Mouse (Mus musculus): ENCODE measurements around the gene Irf1.
A peak's percentile ranks its signal among the peaks of the same experiment; 100 is the strongest.

Irf1 gene

GRCm38 (mm10) chr11:53759545-53760406 is 10.0 kb upstream of the Irf1 start:
- no peak for DNase-seq (ENCODE audit: extremely low read depth, low read depth)

DNA sequence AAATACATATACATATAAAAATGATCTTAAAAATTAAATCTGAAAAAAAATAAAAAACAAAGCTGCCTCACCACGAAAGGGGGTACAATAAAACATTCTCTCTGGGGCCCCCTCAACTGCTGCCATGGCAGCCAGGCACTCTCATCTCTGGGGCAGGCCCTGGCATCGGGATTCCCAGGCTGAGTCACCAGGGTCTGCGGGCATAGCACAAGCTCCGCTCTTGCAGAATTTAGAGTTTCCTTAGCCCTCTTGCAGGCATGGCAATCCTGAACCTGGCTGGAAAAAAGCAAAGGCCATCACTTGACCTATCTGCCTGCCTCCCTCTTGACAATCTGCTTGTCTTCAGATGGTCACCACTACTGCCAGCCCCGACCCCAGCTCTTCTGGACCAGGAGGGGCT is 8.5 kb upstream of the Irf1 start:
- no peak for DNase-seq (ENCODE audit: extremely low read depth, low read depth)

- DNase-seq (ENCODE audit: extremely low read depth, low read depth): no peak
Observed at GRCm38 (mm10) chr11:53761822-53762221, 8.0 kb upstream of the Irf1 start.

DNA sequence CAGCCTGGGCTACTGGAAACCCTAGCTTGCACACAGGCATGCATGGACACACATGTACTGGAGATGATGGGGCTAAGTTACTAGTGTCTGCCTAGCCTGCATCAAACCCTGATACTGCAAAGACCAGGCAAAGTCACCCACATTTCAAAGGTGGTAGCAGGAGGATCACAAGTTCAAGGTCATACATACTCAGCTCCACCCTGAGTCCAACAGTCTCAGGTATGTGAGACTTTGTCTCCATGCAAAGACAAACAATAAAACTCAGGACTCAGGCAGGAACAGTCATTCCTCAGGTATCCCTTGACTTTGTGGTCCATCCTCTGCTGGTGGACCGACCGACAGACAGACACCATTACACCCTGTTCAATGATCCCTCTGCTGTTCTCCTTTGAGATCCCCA is 7.4 kb upstream of the Irf1 start:
- DNase-seq (ENCODE audit: extremely low read depth, low read depth): no peak

DNA sequence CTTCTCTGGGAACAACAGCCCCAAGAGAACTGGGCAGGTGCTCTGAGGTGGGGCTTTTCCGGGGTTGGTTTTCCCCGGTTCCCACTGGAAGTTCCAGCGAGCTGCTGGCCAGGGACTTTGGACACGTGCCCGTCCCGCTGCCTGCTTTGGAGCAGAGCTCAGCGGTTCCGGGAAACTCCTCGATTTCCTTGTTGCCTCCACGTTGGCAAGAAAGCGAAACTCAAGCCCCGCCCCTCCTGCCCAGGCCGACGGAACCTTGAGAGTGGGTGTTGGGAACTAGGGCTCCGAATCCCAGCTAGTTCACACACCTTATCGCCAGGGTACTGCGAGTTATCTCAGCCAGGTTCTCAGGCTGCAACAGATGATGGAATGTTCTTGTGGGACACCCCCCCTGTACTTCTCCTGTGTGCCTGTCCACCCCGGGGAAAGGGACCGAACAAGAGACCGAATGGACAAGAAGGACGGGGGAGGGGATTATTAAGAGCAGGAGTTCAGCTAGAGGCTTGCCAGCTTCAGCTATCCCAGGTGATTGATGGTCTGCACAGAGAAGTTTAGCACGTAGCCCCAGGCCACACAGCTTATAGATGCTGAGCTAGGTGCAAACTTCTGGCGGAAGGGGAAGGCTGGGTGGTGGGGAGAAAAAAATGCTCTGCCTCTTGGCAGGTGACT is 6.9 kb upstream of the Irf1 start:
- DNase-seq (ENCODE audit: extremely low read depth, low read depth): peak; percentile 22

- DNase-seq (ENCODE audit: extremely low read depth, low read depth): peak; percentile 46
Observed at GRCm38 (mm10) chr11:53763496-53764140, 6.2 kb upstream of the Irf1 start.

GRCm38 (mm10) chr11:53764581-53764980 is 5.2 kb upstream of the Irf1 start:
- DNase-seq (ENCODE audit: extremely low read depth, low read depth): no peak

- no peak for DNase-seq (ENCODE audit: extremely low read depth, low read depth)
Observed at GRCm38 (mm10) chr11:53768422-53769184, 1.2 kb upstream of the Irf1 start.

- DNase-seq (ENCODE audit: extremely low read depth, low read depth): no peak
Observed at GRCm38 (mm10) chr11:53769185-53769576, 633 bp upstream of the Irf1 start.

- DNase-seq (ENCODE audit: extremely low read depth, low read depth): peak; percentile 15
Observed at GRCm38 (mm10) chr11:53770125-53770791, 444 bp downstream of the Irf1 start.

GRCm38 (mm10) chr11:53771001-53771744 is 1.4 kb downstream of the Irf1 start:
- DNase-seq (ENCODE audit: extremely low read depth, low read depth): no peak

DNA sequence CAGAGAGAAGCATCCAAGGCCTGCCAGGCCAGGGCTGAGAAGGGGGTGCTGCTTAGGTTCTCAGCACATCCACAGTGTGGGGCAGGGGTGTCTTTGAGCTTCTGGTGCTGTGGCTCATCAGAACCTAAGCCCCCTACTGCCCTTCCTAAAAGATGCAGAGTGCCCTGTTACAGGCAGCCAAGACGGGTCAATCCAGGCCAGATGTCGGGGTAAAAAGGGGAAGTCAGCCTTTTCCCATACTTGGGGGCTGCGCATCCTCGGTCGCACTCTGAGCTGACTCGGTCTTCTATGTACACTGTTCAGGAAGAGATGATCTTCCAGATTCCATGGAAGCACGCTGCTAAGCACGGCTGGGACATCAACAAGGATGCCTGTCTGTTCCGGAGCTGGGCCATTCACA is 2.7 kb downstream of the Irf1 start:
- DNase-seq (ENCODE audit: extremely low read depth, low read depth): no peak

DNA sequence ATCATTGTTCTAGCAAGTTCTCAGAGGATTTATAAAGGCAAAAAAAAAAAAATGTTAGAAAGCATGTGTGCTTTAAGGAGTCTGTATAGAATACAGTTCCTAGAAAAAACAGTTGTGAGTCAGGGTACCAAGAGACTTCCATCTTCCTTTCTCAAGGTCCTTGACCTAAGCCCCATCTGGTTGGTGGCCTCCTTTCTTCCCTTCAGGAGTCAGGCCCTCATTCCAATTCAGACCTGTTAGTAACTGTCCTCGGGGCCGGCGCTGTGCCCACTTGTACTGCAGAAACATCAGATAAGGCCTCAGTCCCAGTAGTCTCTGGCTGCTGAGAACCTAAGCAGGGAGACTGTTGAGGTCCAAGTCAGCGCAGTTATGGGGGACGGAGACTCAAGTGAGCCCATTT is 3.3 kb downstream of the Irf1 start, which contains the start of gene Gm17334:
Gm17334 (minus strand) TSS at position 101 of the 400 bp plus-strand sequence.
- DNase-seq (ENCODE audit: extremely low read depth, low read depth): no peak

- DNase-seq (ENCODE audit: extremely low read depth, low read depth): no peak
Observed at GRCm38 (mm10) chr11:53773641-53774360, 4.0 kb downstream of the Irf1 start.

- no peak for DNase-seq (ENCODE audit: extremely low read depth, low read depth)
Observed at GRCm38 (mm10) chr11:53774659-53775255, 4.9 kb downstream of the Irf1 start.

DNA sequence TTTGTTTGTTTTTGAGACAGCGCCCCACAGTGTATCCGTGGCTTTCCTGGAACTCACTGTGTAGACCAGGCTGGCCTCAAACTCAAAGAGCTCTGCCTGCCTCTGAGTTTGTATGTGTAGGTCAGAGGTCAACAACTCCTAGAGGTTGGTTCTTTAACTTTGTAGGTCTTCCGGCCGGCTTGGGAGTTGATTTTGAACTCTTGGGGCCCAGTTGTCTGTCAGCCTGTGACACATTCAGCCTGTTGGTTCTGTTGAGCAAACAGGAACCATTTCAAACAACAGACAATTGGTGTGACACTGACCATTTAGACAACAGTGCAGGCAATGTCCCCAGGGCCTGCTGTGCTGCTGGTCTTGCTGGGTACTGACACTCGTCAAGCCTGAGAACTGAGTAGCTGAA is 7.9 kb downstream of the Irf1 start:
- no peak for DNase-seq (ENCODE audit: extremely low read depth, low read depth)

GRCm38 (mm10) chr11:53778455-53778854 is 8.6 kb downstream of the Irf1 start:
- no peak for DNase-seq (ENCODE audit: extremely low read depth, low read depth)

DNA sequence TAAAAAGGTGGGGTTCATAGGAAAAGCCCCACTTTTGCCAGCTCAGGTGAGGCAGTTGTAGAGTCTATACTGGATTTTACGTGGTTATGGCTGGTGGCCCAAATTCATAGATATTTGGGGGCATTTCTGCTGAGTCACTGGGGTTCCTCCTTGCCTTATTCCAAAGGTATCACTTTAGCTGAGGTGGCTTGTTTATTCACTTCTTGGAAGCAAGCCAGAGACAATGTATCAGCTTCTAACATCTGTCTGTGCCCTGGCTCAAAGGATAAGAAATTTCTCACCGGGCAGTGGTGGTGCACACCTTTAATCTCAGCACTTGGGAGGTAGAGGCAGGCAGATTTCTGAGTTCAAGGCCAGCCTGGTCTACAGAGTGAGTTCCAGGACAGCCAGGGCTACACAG is 10.0 kb downstream of the Irf1 start:
- DNase-seq (ENCODE audit: extremely low read depth, low read depth): no peak

GRCm38 (mm10) chr11:53780262-53780661 is 10.4 kb downstream of the Irf1 start:
- no peak for DNase-seq (ENCODE audit: extremely low read depth, low read depth)

Measured in MEL-GATA-1-ER (cell line).